Mouse (Mus musculus) ES-Bruce4 (cell line): ENCODE data around the gene Slc2a6.

ENCODE experiments used
- CTCF ChIP-seq: IDR thresholded peaks from one replicate; pipeline ENCODE4 v1.8.1; 2011; ENCODE audit warnings: low read depth, low read length
- POLR2A ChIP-seq: IDR thresholded peaks from one replicate; pipeline ENCODE4 v1.8.1; 2011; ENCODE audit warnings: low read length; ENCODE audit not compliant: insufficient read depth

- TF ChIP-seq CTCF (no peak), POLR2A (no peak)
Observed at GRCm38 (mm10) chr2:27026857-27027617, 761 bp downstream of the Slc2a6 start.
